In the genomic region with DNA sequence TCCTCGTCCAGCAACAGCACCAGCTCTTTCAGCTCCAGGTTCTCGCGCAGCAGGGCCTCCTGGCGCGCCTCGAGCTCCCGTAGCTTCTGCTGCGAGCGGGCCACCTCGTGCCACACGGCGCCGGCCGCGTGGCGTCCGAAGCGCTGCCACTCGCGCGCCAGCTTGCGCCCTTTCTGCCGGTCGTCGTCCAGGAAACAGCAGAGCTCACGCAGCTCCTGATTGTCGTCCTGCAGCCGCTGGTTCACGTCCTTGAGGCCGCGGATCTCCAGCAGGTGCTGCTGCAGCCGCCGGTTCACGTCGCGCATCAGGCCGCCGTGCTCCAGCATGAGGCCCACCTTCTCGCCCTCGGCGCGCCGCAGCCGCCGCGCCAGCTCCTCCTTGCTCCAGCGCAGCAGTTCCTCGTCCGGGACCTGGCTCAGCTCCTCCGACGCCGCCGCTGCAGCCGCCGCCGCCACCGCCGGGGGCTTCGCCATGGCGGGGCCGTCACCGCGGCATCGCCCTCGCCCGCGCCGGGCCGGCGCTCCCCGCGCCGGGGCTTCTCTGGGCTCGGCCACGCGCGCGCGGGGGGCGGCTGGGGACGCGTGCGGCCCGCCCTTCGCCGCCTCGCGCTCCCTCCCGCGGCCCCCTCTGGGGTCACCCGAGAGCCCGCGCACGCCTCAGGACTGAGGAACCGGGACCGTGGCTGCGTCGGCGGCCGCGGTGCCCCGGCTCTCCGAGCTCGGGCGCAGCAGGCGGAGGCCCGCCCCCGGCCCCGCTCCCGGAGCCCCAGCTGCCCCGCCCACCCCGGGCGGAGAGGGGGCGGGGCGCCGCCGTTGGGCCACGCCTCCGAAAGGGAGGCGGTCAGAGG, we compare ENCODE assay signal across 8 mouse cellular contexts. TPM values are rescaled to one million over a fixed set of nuclear protein-coding genes. Genes with fewer than 3 reads are reported as not detected.
DNase-seq lines count a peak whose midpoint lies in the region; ATAC-seq lines count a peak whose summit lies in the region.

Gene Ccdc85c, minus strand, starts transcription at position 765 of the 847 bp plus-strand sequence.

- ATAC-seq in forebrain, embryonic 13.5 days, result no peak; the same call in none of the 2 replicates
- ATAC-seq in midbrain, embryonic 11.5 days (ENCODE audit: low FRiP score), result peak; percentile 1; the same call in 1 of the 2 replicates

- peaks cover 1% of the 10 kb centered on the region; the same call in 1 of the 2 replicates for H3K36me3 ChIP-seq in forebrain, embryonic 13.5 days (ENCODE audit: poor library complexity, severe bottlenecking)
- H3K36me3 ChIP-seq in midbrain, embryonic 11.5 days (ENCODE audit: control insufficient read depth, insufficient read depth, low read length), result 0 out of 2 replicates have a peak, but pooled peaks cover 3% of the 10 kb centered on the region

- H3K27me3 ChIP-seq in forebrain, embryonic 13.5 days, result no peaks in the 10 kb centered on the region
- peaks cover 2% of the 10 kb centered on the region; the same call in 1 of the 2 replicates for H3K27me3 ChIP-seq in midbrain, embryonic 11.5 days (ENCODE audit: control insufficient read depth, insufficient read depth, low read length)

- peak within 1 kb of the TSS; percentile 81 for H3K4me3 ChIP-seq in forebrain, embryonic 13.5 days
- H3K4me3 ChIP-seq in midbrain, embryonic 11.5 days (ENCODE audit: low read depth, low read length), result peak within 1 kb of the TSS; percentile 73

- H3K9ac ChIP-seq in forebrain, embryonic 13.5 days, result peak within 1 kb of the TSS; percentile 93
- peak within 1 kb of the TSS; percentile 97 for H3K9ac ChIP-seq in midbrain, embryonic 11.5 days (ENCODE audit: low read length)

- peak; percentile 56 for DNase-seq in ovary, postnatal 36 days (ENCODE audit: low spot score)
- DNase-seq in ovary, adult 18-20 months (ENCODE audit: low spot score), result no peak
- DNase-seq in brain, adult 2 months (ENCODE audit: low read depth, low spot score), result peak; percentile 66
- DNase-seq in heart, postnatal 36 days, result no peak
- peak; percentile 39 to 43 for DNase-seq in left cerebral cortex, postnatal 14 days (ENCODE audit: low spot score in 2 of 2)
- DNase-seq in midbrain, embryonic 11.5 days (ENCODE audit: low spot score, missing footprints), result peak; percentile 95
- peak; percentile 70 for DNase-seq in testis, postnatal 10 days (ENCODE audit: low spot score)

- intact Hi-C loops in heart, postnatal 36 days (cut with DNase I), result loop anchor here (2.0 kb wide), 1 partner anchor 40 kb away; no protein-coding TSS in a partner anchor
- intact Hi-C loops in left cerebral cortex, postnatal 14 days (cut with DNase I), result loop anchor here (5.0 kb wide), 2 partner anchors 43 to 68 kb away; no protein-coding TSS in a partner anchor

- peaks cover 75% of the 10 kb centered on the region for H3K4me1 ChIP-seq in forebrain, embryonic 13.5 days
- peaks cover 61% of the 10 kb centered on the region for H3K4me1 ChIP-seq in midbrain, embryonic 11.5 days (ENCODE audit: control insufficient read depth, insufficient read depth, low read length)

- WGBS in forebrain, embryonic 13.5 days, result under 1% methylated on average over 104 of the region's 120 CpGs
- WGBS in midbrain, embryonic 11.5 days, result under 1% methylated on average over 95 of the region's 120 CpGs

- peak within 1 kb of the TSS; percentile 96 for H3K4me2 ChIP-seq in forebrain, embryonic 13.5 days
- H3K4me2 ChIP-seq in midbrain, embryonic 11.5 days, result peak within 1 kb of the TSS; percentile 98

- no peaks in the 10 kb centered on the region for H3K9me3 ChIP-seq in forebrain, embryonic 13.5 days (replicated peaks)
- H3K9me3 ChIP-seq in midbrain, embryonic 11.5 days (ENCODE audit: control insufficient read depth, low read length), result no peaks in the 10 kb centered on the region

- H3K27ac ChIP-seq in forebrain, embryonic 13.5 days, result peak within 1 kb of the TSS; percentile 88
- peak within 1 kb of the TSS; percentile 97 for H3K27ac ChIP-seq in midbrain, embryonic 11.5 days (ENCODE audit: low read depth, low read length)

RNA-seq across cellular contexts. Expression of gene Ccdc85c, which starts in this region (rescaled TPM):
- 16.2 and 17.4 TPM in 2 replicates for polyA plus RNA-seq in forebrain, embryonic 13.5 days (2015; fragmentation: Nextera tagmentation; extraction: Ambion mirVana)
- 10 to 100 TPM; 33.6 to 38.9 TPM for total RNA-seq in heart, postnatal 36 days (2021)
- 10 to 100 TPM; 63.8 to 64.7 TPM for total RNA-seq in left cerebral cortex, postnatal 14 days (2021)
- polyA plus RNA-seq in midbrain, embryonic 11.5 days (2014; fragmentation: Nextera tagmentation; extraction: Ambion mirVana), result 19.2 and 20.4 TPM in 2 replicates

Comparison
In these comparisons a context has a peak if more than half of its experiments do, and no peak if none do; other contexts are left out.
1. DNase-seq: peak in ovary, postnatal 36 days (single experiment), brain, adult 2 months (single experiment), left cerebral cortex, postnatal 14 days (2 of 2), midbrain, embryonic 11.5 days (single experiment) and testis, postnatal 10 days (single experiment); none in ovary, adult 18-20 months (single experiment) and heart, postnatal 36 days (0 of 2).